Mouse (Mus musculus) heart, embryonic 10.5 days (tissue): ENCODE data around the gene Uso1. TPM values are rescaled to one million over a fixed set of nuclear protein-coding genes. Genes with fewer than 3 reads are reported as not detected.

ENCODE experiments used
- DNase-seq: peaks from one replicate; pipeline ENCODE4 v3.0.0-alpha.2; 2017; ENCODE audit warnings: low spot score
- H3K27ac ChIP-seq: fragments of 300-500 bp; sonication (generic); 2 replicates; pipeline ENCODE4 v1.5.1; 2016; ENCODE audit warnings: mild to moderate bottlenecking
- H3K27me3 ChIP-seq: fragments of 300-500 bp; sonication (generic); 2 replicates; pipeline ENCODE4 v1.6.1; 2016; ENCODE audit warnings: mild to moderate bottlenecking; ENCODE audit not compliant: poor library complexity, insufficient read depth, severe bottlenecking
- H3K36me3 ChIP-seq: fragments of 300-500 bp; sonication (generic); 2 replicates; pipeline ENCODE4 v1.6.1; 2016; ENCODE audit warnings: mild to moderate bottlenecking, moderate library complexity
- H3K4me1 ChIP-seq: fragments of 300-500 bp; sonication (generic); 2 replicates; pipeline ENCODE4 v1.6.1; 2016; ENCODE audit warnings: mild to moderate bottlenecking
- H3K4me3 ChIP-seq: fragments of 300-500 bp; sonication (generic); 2 replicates; pipeline ENCODE4 v1.5.1; 2016; ENCODE audit warnings: mild to moderate bottlenecking, moderate library complexity
- H3K9me3 ChIP-seq: fragments of 300-500 bp; sonication (generic); 2 replicates; pipeline ENCODE4 v1.6.1; 2016; ENCODE audit warnings: mild to moderate bottlenecking, moderate library complexity
- WGBS: fragments of 180-500 bp; shearing (Covaris S2); methylation state at CpG from one replicate; pipeline ENCODE4 v1.1.7; 2016; 5-methylcytosine and 5-hydroxymethylcytosine counted together
- polyA plus RNA-seq: library from polyadenylated mRNA; unstranded; fragments of >200 nt; fragmentation: Nextera tagmentation; extraction: Ambion mirVana; gene quantifications from 2 replicates; pipeline ENCODE4 v1.2.1, GENCODE M21; 2016

Gene Uso1
- polyA plus RNA-seq, 1 experiment from 2014 or later, result 48.9 TPM

GRCm38 (mm10) chr5:92239333-92240232 is 101.8 kb downstream of the Uso1 start:
- Histone ChIP-seq H3K4me1 (0 out of 2 replicates have a peak, but pooled peaks cover 13% of the 10 kb centered on the region), H3K27ac (peak overlapping the region; percentile 42), H3K4me3 (peak overlapping the region; percentile 27; the same call in 1 of the 2 replicates), H3K9me3 (no peaks in the 10 kb centered on the region), H3K36me3 (no peaks in the 10 kb centered on the region), H3K27me3 (no peaks in the 10 kb centered on the region)
- DNase-seq, result peak; percentile 85
- 40% methylated on average over 29 of the region's 29 CpGs for WGBS

- H3K27me3 ChIP-seq, result no peaks in the 10 kb centered on the region
- no peak for DNase-seq
- no peaks in the 10 kb centered on the region for H3K36me3 ChIP-seq
- WGBS, result 89% methylated on average over 12 of the region's 12 CpGs
- H3K4me3 ChIP-seq, result no peak overlapping the region
- no peaks in the 10 kb centered on the region for H3K9me3 ChIP-seq
- H3K4me1 ChIP-seq, result 0 out of 2 replicates have a peak, but pooled peaks cover 7% of the 10 kb centered on the region
- no peak overlapping the region for H3K27ac ChIP-seq
Measured at GRCm38 (mm10) chr5:92240769-92241168, 103.0 kb downstream of the Uso1 start.

- no peak overlapping the region for H3K4me3 ChIP-seq
- no peak overlapping the region for H3K27ac ChIP-seq
- H3K27me3 ChIP-seq, result no peaks in the 10 kb centered on the region
- H3K4me1 ChIP-seq, result 0 out of 2 replicates have a peak, but pooled peaks cover 2% of the 10 kb centered on the region
- DNase-seq, result no peak
- peaks cover 2% of the 10 kb centered on the region; the same call in 1 of the 2 replicates for H3K9me3 ChIP-seq
- 91% methylated on average over 2 of the region's 2 CpGs for WGBS
- H3K36me3 ChIP-seq, result no peaks in the 10 kb centered on the region
Measured at GRCm38 (mm10) chr5:92244900-92245299, 107.2 kb downstream of the Uso1 start.

- 83% methylated on average over 9 of the region's 9 CpGs for WGBS
- Histone ChIP-seq H3K4me3 (no peak overlapping the region), H3K27me3 (no peaks in the 10 kb centered on the region), H3K9me3 (peaks cover 7% of the 10 kb centered on the region; the same call in 1 of the 2 replicates), H3K4me1 (no peaks in the 10 kb centered on the region), H3K36me3 (no peaks in the 10 kb centered on the region), H3K27ac (no peak overlapping the region)
- DNase-seq, result no peak
Measured at GRCm38 (mm10) chr5:92245483-92245882, 107.7 kb downstream of the Uso1 start.

GRCm38 (mm10) chr5:92248614-92249013 is 110.9 kb downstream of the Uso1 start:
- 0 out of 2 replicates have a peak, but pooled peaks cover 5% of the 10 kb centered on the region for H3K4me1 ChIP-seq
- WGBS, result 73% methylated on average over 11 of the region's 11 CpGs
- H3K27me3 ChIP-seq, result no peaks in the 10 kb centered on the region
- no peak overlapping the region for H3K27ac ChIP-seq
- no peak overlapping the region for H3K4me3 ChIP-seq
- no peaks in the 10 kb centered on the region for H3K36me3 ChIP-seq
- peaks cover 7% of the 10 kb centered on the region; the same call in 1 of the 2 replicates for H3K9me3 ChIP-seq
- DNase-seq, result no peak

- Histone ChIP-seq H3K9me3 (peaks cover 7% of the 10 kb centered on the region; the same call in 1 of the 2 replicates), H3K27ac (no peak overlapping the region), H3K4me3 (no peak overlapping the region), H3K4me1 (peaks cover 9% of the 10 kb centered on the region), H3K36me3 (no peaks in the 10 kb centered on the region), H3K27me3 (no peaks in the 10 kb centered on the region)
- no peak for DNase-seq
- WGBS, result 83% methylated on average over 6 of the region's 6 CpGs
Measured at GRCm38 (mm10) chr5:92252031-92252430, 114.3 kb downstream of the Uso1 start.

Other genes with a start within 250 kb of the Uso1 start
- gene Rchy1, start 174.9 kb upstream of the Uso1 start, polyA plus RNA-seq, result 56.7 and 60.1 TPM in 2 replicates
- not detected in 2 replicates for gene Odaph, start 150.5 kb upstream of the Uso1 start, polyA plus RNA-seq
- 0.68 and 0.99 TPM in 2 replicates for gene Cdkl2, start 94.1 kb upstream of the Uso1 start, polyA plus RNA-seq
- 207 and 210 TPM in 2 replicates for gene G3bp2, start 54.2 kb upstream of the Uso1 start, polyA plus RNA-seq
- not detected in 2 replicates for gene U90926, start 77.5 kb downstream of the Uso1 start, polyA plus RNA-seq
- 0.14 TPM in 1 of 2 replicates, not detected in the other for gene Ppef2, start 118.3 kb downstream of the Uso1 start, polyA plus RNA-seq
- 7.0 and 9.2 TPM in 2 replicates for gene Naaa, start 140.2 kb downstream of the Uso1 start, polyA plus RNA-seq
- gene Sdad1, start 172.5 kb downstream of the Uso1 start, polyA plus RNA-seq, result 33.2 and 39.5 TPM in 2 replicates
- not detected in 2 replicates for gene Cxcl9, start 190.1 kb downstream of the Uso1 start, polyA plus RNA-seq
- 19.8 and 37.7 TPM in 2 replicates for gene Art3, start 193.9 kb downstream of the Uso1 start, polyA plus RNA-seq
- gene Cxcl10, start 211.0 kb downstream of the Uso1 start, polyA plus RNA-seq, result 0.64 TPM in 1 of 2 replicates, not detected in the other